Mouse (Mus musculus) G1E-ER4 (cell line): ENCODE results near the gene Mycbpap. TPM values are rescaled to one million over a fixed set of nuclear protein-coding genes. Genes with fewer than 3 reads are reported as not detected.

Source experiments
- GATA1 ChIP-seq: IDR thresholded peaks from one replicate; pipeline ENCODE4 v1.8.0; 2012; ENCODE audit warnings: low read length, inconsistent platforms
- polyA plus RNA-seq: library from polyadenylated mRNA; stranded (reverse); fragments of >175 nt; gene quantifications from 2 replicates; pipeline ENCODE4 v1.2.3, GENCODE M21; 2012

Gene Mycbpap
- polyA plus RNA-seq = not detected in 2 replicates

DNA sequence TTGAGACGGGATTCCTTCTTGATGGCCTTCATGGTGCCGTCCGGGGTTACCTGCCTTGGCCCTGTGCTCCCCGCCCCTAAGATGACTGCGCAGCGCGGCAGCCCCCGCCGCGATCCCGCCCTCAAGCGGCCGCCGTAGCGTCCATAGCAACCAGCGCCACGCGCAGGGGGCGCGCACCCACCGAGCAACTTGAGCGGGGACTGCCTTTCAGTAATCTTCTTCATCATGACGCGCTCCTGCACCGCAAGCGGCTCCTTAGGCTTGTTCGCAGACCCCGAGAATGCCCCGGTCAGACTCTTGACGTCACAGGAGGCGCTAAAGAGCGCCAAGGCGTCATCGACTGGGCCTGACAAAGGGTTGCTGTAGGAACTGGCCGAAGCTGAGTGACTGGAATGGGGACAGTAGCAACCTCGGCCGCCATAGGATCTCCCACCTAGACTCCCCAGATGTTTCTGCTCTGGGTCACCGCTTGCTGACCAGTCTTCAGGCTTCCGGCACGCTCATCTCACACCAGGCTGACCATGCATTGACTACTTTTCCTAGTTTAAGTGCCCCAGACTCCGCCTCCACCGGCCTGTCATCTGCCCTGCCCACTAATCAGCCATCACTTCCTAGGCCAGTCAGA is at the start of gene Mycbpap:
Gene Mycbpap, minus strand, starts transcription at position 524 of the 625 bp plus-strand sequence.
- no peak for TF ChIP-seq GATA1

- TF ChIP-seq GATA1 = no peak
These were observed 49.1 kb upstream of the Mycbpap start for GRCm38 (mm10) chr11:94570612-94571011.

- TF ChIP-seq GATA1 = no peak
These were observed 45.8 kb upstream of the Mycbpap start for GRCm38 (mm10) chr11:94567326-94567725.

GRCm38 (mm10) chr11:94566534-94566933 is 45.0 kb upstream of the Mycbpap start:
- no peak for TF ChIP-seq GATA1

DNA sequence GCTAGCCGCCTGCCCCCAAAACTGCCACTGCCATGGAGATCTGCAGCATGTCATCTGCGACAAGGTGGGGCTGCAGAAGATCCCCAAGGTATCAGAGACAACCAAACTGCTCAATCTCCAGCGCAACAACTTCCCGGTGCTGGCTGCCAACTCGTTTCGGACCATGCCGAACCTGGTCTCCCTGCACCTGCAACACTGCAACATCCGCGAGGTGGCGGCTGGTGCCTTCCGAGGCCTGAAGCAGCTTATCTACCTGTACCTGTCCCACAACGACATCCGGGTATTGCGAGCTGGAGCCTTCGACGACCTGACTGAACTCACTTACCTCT is 43.6 kb upstream of the Mycbpap start:
- no peak for TF ChIP-seq GATA1

- no peak for TF ChIP-seq GATA1
These were observed 43.1 kb upstream of the Mycbpap start, which contains the start of gene Chad for GRCm38 (mm10) chr11:94564437-94565150. Gene Chad, plus strand, starts transcription at chr11:94565047.

- TF ChIP-seq GATA1 = no peak
These were observed 42.3 kb upstream of the Mycbpap start for GRCm38 (mm10) chr11:94563821-94564220.

DNA sequence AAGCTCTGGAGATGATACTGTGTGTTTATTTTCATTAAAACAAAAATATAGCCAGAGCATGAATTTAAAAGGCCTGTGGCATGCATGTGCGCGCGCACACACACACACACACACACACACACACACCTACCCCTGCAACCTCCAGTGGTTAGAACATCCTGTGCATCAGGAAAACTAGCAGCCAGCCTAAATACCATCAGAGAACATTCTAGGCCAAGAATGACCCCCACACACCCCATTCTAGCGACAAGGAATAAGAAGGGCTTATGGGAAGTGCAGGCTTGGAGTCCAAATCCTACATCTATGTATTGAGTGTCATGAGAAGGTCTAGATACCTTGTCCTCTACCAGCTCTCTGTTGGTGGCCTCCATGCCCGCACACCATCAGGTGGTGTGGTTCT is 41.8 kb upstream of the Mycbpap start:
- TF ChIP-seq GATA1 = no peak

DNA sequence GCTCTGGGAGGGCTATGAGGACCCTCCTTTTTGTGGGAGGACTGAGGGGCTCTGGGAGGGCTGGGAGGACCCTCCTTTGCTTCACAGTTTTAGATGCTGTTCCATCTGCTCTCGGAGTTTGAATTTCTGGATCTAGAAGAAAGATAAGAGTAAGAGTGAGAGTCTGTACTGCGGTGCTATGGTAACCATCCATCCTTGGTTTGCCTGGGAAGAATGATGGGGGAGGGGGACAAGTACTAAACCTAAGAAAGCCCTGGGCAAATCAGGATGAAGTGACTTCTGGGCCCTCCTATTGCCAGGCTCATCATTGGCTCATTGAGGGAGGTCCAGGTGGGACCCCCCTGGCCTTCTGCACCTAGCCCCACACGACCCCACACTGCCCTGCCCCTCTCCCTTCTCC is 36.7 kb upstream of the Mycbpap start:
- no peak for TF ChIP-seq GATA1

DNA sequence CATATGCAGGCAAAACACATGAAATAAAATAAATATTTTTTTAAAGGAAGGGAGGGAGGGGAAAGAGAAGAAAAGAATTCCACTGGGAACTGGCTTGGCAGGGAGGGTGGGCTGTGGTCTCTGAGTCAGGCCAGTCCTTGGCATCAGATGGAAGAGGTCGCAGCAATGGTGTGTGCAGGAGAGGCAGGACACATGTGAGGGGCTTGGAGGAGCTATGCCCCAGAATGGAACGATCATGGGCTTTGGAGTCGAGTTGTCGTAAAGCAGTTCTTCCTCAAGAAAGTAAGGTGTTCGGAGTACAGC is 28.9 kb upstream of the Mycbpap start:
- TF ChIP-seq GATA1 = no peak

GRCm38 (mm10) chr11:94549691-94550441 is 28.3 kb upstream of the Mycbpap start:
- no peak for TF ChIP-seq GATA1

DNA sequence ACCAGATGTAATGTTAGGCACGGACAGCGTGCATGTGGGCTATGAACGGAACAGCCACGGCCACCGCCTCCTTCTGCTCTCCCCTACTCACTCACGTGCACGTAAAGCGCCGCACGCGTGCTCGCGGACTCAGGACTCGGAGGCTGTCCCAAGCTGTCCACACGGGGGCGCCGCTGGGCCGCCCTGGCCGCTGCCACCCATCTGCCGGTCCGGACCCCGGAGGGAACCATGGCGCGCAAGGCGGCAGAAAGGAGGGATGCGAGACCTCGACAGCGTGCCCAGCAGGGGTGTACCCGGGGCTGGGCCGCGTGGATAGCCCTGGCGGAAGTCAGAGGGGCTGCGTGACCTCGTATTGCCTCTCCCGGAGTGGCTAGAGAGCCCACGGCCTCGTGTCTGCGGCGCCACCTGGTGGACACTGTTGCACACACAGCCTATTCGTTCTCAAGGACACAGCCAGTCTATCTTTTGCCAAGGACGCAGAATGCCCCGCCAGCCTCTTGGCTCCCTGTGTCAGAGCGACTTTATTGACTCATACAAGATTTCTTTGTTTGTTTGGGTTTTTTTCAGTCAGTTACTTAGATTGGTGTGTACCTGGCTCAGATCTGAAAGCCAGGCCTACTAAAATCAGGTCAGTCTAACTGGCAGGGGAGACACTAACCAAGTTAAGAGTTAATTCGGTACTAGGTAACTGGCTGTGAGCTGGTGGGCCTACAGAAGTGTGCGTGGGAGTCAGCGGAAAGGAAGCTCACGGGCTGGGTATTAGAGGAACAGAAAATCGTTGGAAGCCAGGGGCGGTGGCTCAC is 27.5 kb upstream of the Mycbpap start, which contains the start of gene Rsad1:
Gene Rsad1, minus strand, starts transcription at position 368 of the 803 bp plus-strand sequence.
- TF ChIP-seq GATA1 = no peak

GRCm38 (mm10) chr11:94548041-94548784 is 26.7 kb upstream of the Mycbpap start:
- no peak for TF ChIP-seq GATA1

- no peak for TF ChIP-seq GATA1
These were observed 25.7 kb upstream of the Mycbpap start for GRCm38 (mm10) chr11:94547271-94547670.

DNA sequence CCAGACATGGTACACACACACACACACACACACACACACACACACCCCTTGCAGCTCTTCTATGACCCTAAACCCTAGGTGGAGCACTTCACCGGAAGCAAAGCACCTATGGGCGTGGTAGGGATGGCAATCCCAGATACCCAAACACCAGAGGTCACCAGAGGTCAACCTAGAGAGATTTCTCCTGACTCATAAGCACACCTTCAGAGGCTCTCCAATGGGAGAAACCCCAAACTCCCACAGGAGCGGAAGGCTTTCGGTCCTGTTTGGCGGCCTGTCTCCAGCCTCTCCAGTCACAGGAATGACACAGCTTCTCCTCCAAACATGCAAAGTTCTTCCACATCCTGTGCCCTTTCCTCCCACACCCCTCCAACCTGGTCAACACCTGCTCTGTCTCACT is 24.8 kb upstream of the Mycbpap start:
- no peak for TF ChIP-seq GATA1

DNA sequence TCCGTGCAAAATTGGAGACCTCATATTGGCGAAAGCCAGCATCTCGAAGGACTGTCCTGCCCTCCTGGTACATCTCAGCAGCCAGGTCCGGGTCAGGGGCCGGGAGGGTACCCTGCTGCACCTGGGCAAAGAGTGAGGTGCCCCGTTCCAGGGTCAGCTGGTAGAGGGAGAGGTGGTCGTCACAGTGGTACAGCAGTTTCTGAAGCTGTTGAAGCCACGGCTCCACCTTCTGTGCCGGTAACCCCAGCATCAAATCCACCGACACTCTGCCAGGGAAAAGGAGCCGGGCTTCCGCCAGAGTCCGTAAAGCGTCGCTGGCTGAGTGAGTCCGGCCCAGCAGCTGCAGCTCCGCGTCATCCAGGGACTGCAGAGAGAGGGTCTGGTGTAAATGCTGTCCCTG is 22.9 kb upstream of the Mycbpap start:
- TF ChIP-seq GATA1 = no peak
